Mouse (Mus musculus) liver, postnatal 0 days (tissue): ENCODE data around the gene Ezh1. TPM values are rescaled to one million over a fixed set of nuclear protein-coding genes. Genes with fewer than 3 reads are reported as not detected.

Source experiments
- ATAC-seq: fragments of 200-750 bp; cut with Nextera tagmentation; 2 replicates; pipeline ENCODE4 v1.8.0; 2017; ENCODE audit warnings: mild to moderate bottlenecking, moderate library complexity
- DNase-seq: peaks from one replicate; pipeline ENCODE4 v3.0.0-alpha.2; 2016
- H3K27ac ChIP-seq: fragments of 300-500 bp; sonication (generic); 2 replicates; pipeline ENCODE4 v1.5.1; 2014; ENCODE audit warnings: antibody characterized with exemption, moderate library complexity, mild to moderate bottlenecking, low read depth
- H3K27me3 ChIP-seq: fragments of 300-500 bp; sonication (generic); 2 replicates; pipeline ENCODE4 v1.6.1; 2014; ENCODE audit warnings: low read length, control low read depth, mixed read lengths; ENCODE audit not compliant: insufficient read depth
- H3K36me3 ChIP-seq: fragments of 300-500 bp; sonication (generic); replicated peaks from 2 replicates; pipeline ENCODE4 v1.6.1; 2014; ENCODE audit warnings: mild to moderate bottlenecking, control low read depth, low read length, moderate library complexity, mixed read lengths; ENCODE audit not compliant: insufficient read depth
- H3K4me1 ChIP-seq: fragments of 300-500 bp; sonication (generic); 2 replicates; pipeline ENCODE4 v1.6.1; 2014; ENCODE audit warnings: antibody characterized with exemption, mild to moderate bottlenecking, control low read depth; ENCODE audit not compliant: insufficient read depth
- H3K4me2 ChIP-seq: fragments of 300-500 bp; sonication (generic); 2 replicates; pipeline ENCODE4 v1.6.1; 2014; ENCODE audit warnings: low read depth, mild to moderate bottlenecking, low read length, moderate library complexity, mixed read lengths
- H3K4me3 ChIP-seq: fragments of 300-500 bp; sonication (generic); 2 replicates; pipeline ENCODE4 v1.5.1; 2014; ENCODE audit warnings: low read depth, low read length
- H3K9ac ChIP-seq: fragments of 300-500 bp; sonication (generic); replicated peaks from 2 replicates; pipeline ENCODE4 v1.6.1; 2014; ENCODE audit warnings: mild to moderate bottlenecking, moderate library complexity
- H3K9me3 ChIP-seq: fragments of 300-500 bp; sonication (generic); 2 replicates; pipeline ENCODE4 v1.6.1; 2016; ENCODE audit warnings: mild to moderate bottlenecking, control low read depth, low read length, mixed read lengths
- CTCF ChIP-seq: sonication (generic); IDR thresholded peaks from 2 replicates; pipeline ENCODE4 v1.5.1; 2016; ENCODE audit warnings: antibody characterized with exemption, low read depth
- EP300 ChIP-seq: IDR thresholded peaks from 2 replicates; pipeline ENCODE4 v1.6.1; 2016; ENCODE audit warnings: antibody characterized with exemption, low read depth, mild to moderate bottlenecking
- WGBS: fragments of 180-500 bp; shearing (Covaris S2); extraction: QIAGEN DNeasy Blood & Tissue Kit; methylation state at CpG from one replicate; pipeline ENCODE4 v1.1.7; 2014; ENCODE audit not compliant: insufficient replicate concordance; 5-methylcytosine and 5-hydroxymethylcytosine counted together
- polyA plus RNA-seq: library from polyadenylated mRNA; unstranded; fragments of >200 nt; fragmentation: Nextera tagmentation; extraction: Ambion mirVana; gene quantifications from 2 replicates; pipeline ENCODE4 v1.2.1, GENCODE M21; 2015

The Ezh1 gene
- polyA plus RNA-seq, 1 experiment from 2014 or later, result 5.0 TPM

DNA sequence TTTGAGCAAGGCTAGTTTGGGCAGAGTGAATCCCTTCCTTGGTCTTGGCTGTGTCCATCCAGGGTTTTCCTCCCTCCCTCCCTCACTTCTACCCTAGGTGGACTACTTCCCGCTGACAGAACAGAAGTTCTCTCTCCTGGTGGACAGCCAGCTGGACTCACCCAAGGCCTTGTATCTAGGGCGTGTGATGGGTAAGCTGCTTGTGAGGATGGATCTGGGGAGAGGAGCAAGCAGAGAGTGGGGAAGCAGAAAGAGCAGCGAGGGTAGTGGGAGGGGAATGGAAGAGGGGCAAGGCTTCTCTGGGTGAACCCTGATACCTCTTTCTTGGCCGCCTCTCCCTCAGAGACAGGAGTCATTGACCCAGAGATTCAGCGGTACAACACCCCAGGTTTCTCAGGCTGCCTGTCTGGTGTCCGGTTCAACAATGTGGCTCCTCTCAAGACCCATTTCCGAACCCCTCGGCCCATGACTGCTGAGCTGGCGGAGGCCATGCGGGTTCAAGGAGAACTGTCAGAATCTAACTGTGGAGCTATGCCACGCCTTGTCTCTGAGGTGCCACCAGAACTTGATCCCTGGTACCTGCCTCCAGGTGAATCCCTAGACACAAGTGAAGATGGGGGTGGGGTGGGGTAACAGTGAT is 38.0 kb downstream of the Ezh1 start:
- Histone ChIP-seq H3K9ac (no peak overlapping the region), H3K9me3 (no peaks in the 10 kb centered on the region), H3K27ac (no peak overlapping the region), H3K4me2 (no peak overlapping the region), H3K4me3 (no peak overlapping the region), H3K27me3 (no peaks in the 10 kb centered on the region), H3K4me1 (peaks cover 23% of the 10 kb centered on the region), H3K36me3 (peaks cover 7% of the 10 kb centered on the region)
- no peak for TF ChIP-seq EP300
- TF ChIP-seq CTCF, result no peak
- ATAC-seq (no peak), DNase-seq (no peak)
- 81% methylated on average over 11 of the region's 11 CpGs for WGBS

DNA sequence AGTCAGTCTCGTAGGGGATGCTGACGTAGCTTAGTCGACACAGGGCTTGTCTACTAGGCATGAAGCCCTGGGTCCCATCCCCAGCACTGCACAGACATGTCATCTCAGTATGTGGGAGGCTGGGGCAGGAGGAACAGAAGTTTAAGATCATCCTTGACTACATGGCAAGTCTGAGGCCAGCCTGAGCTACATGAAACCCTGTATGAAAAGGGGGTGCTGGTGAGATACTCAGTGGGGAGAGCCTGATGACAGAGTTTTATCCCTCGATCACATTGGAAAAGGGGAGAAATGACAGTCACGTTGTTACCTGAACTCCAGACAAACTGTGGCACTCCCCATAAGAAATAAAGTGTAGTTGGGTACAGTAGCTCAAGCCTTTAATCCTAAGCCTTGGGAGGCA is 38.7 kb downstream of the Ezh1 start:
- Histone ChIP-seq H3K36me3 (peaks cover 2% of the 10 kb centered on the region), H3K4me2 (no peak overlapping the region), H3K27me3 (no peaks in the 10 kb centered on the region), H3K9me3 (no peaks in the 10 kb centered on the region), H3K27ac (no peak overlapping the region), H3K9ac (no peak overlapping the region), H3K4me1 (peaks cover 23% of the 10 kb centered on the region), H3K4me3 (no peak overlapping the region)
- ATAC-seq, result no peak
- DNase-seq, result no peak
- WGBS, result 86% methylated on average over 5 of the region's 5 CpGs
- TF ChIP-seq EP300 (no peak), CTCF (no peak)

DNA sequence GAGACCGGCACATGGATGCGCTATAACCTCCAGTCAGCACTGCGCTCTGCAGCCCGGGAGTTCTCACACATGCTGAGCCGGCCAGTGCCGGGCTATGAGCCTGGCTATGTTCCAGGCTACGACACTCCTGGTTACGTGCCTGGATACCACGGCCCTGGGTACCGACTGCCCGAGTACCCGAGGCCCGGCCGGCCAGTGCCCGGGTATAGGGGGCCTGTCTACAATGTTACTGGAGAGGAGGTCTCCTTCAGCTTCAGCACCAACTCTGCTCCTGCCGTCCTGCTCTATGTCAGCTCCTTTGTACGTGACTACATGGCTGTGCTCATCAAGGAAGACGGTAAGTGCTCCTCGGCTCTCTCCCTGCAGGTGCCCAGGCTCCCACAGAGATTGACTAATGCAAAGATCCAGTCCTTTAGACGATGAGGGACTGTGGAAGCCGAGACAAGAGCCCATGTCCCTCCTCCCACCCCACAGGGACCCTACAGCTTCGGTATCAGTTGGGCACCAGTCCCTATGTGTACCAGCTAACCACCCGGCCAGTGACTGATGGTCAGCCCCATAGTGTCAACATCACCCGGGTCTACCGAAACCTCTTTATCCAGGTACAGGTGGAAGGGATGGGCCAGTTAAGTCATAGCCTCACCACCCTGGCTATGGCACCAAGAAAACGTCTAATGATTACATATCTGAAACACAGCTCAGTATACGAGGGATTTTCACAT is 39.6 kb downstream of the Ezh1 start:
- Histone ChIP-seq H3K4me3 (no peak overlapping the region), H3K27me3 (no peaks in the 10 kb centered on the region), H3K27ac (no peak overlapping the region), H3K9me3 (no peaks in the 10 kb centered on the region), H3K4me1 (peaks cover 23% of the 10 kb centered on the region), H3K4me2 (no peak overlapping the region), H3K36me3 (no peaks in the 10 kb centered on the region; the same call in 1 of the 2 replicates), H3K9ac (no peak overlapping the region)
- DNase-seq (no peak), ATAC-seq (no peak)
- WGBS, result 86% methylated on average over 27 of the region's 27 CpGs
- TF ChIP-seq CTCF, result no peak
- no peak for TF ChIP-seq EP300

DNA sequence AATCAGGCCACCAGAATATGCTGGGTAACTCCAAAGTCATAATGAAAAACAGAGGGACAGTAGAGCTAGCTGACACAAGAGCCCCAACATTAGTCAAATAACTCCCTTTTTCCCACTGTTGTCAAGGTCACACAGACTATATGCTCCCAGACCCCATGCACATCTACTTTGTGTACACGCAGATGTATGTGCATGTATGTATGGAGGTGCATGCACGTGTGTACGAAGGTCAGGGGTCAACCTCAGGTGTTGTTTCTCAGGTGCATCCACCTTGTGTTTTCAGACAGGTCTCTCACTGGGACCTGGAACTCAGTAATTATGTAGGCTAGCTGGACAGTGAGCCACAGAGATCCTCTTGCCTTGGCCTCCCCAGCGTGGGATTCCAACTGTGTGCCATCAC is 40.8 kb downstream of the Ezh1 start:
- no peak overlapping the region for H3K4me2 ChIP-seq
- H3K9me3 ChIP-seq, result no peaks in the 10 kb centered on the region
- H3K27me3 ChIP-seq, result no peaks in the 10 kb centered on the region
- H3K4me1 ChIP-seq, result peaks cover 18% of the 10 kb centered on the region
- no peak overlapping the region for H3K27ac ChIP-seq
- H3K9ac ChIP-seq, result no peak overlapping the region
- DNase-seq (no peak), ATAC-seq (no peak)
- no peak for TF ChIP-seq EP300
- no peak for TF ChIP-seq CTCF
- 83% methylated on average over 4 of the region's 4 CpGs for WGBS
- H3K36me3 ChIP-seq, result no peaks in the 10 kb centered on the region; the same call in 1 of the 2 replicates
- no peak overlapping the region for H3K4me3 ChIP-seq

GRCm38 (mm10) chr11:101184984-101185383 is 41.3 kb downstream of the Ezh1 start:
- H3K27me3 ChIP-seq, result no peaks in the 10 kb centered on the region
- ATAC-seq (no peak), DNase-seq (no peak)
- no peak overlapping the region for H3K4me3 ChIP-seq
- H3K9me3 ChIP-seq, result no peaks in the 10 kb centered on the region
- WGBS, result 88% methylated on average over 12 of the region's 12 CpGs
- no peak overlapping the region for H3K4me2 ChIP-seq
- TF ChIP-seq CTCF (no peak), EP300 (no peak)
- peaks cover 13% of the 10 kb centered on the region for H3K4me1 ChIP-seq
- no peak overlapping the region for H3K9ac ChIP-seq
- no peaks in the 10 kb centered on the region; the same call in 1 of the 2 replicates for H3K36me3 ChIP-seq
- H3K27ac ChIP-seq, result no peak overlapping the region

GRCm38 (mm10) chr11:101182771-101183517 is 43.3 kb downstream of the Ezh1 start:
- no peak overlapping the region for H3K9ac ChIP-seq
- H3K4me3 ChIP-seq, result no peak overlapping the region
- H3K36me3 ChIP-seq, result no peaks in the 10 kb centered on the region; the same call in 1 of the 2 replicates
- no peak for DNase-seq
- no peak overlapping the region for H3K4me2 ChIP-seq
- peaks cover 1% of the 10 kb centered on the region for H3K27me3 ChIP-seq
- no peak overlapping the region for H3K27ac ChIP-seq
- 78% methylated on average over 14 of the region's 14 CpGs for WGBS
- ATAC-seq, result no peak
- 0 out of 2 replicates have a peak, but pooled peaks cover 2% of the 10 kb centered on the region for H3K4me1 ChIP-seq
- no peaks in the 10 kb centered on the region for H3K9me3 ChIP-seq
- TF ChIP-seq EP300 (no peak), CTCF (no peak)
